Mouse (Mus musculus) embryonic fibroblast, embryonic 13.5 days (primary cell): ENCODE measurements at regions not wholly inside any gene's neighbourhood (a gene's known extent, or its start where the extent isn't known, plus 50 kb on each side); places are given as distances from the start of the nearest gene placed in this dataset.

Experiments used
- CTCF ChIP-seq: IDR thresholded peaks from 2 replicates; pipeline ENCODE4 v1.5.1; 2011; ENCODE audit warnings: mild to moderate bottlenecking, control low read depth, low read length, moderate library complexity, borderline replicate concordance; ENCODE audit not compliant: insufficient read depth
- POLR2A ChIP-seq: IDR thresholded peaks from 2 replicates; pipeline ENCODE4 v1.6.1; 2011; ENCODE audit warnings: low read depth, mild to moderate bottlenecking, control low read depth, low read length, moderate library complexity

DNA sequence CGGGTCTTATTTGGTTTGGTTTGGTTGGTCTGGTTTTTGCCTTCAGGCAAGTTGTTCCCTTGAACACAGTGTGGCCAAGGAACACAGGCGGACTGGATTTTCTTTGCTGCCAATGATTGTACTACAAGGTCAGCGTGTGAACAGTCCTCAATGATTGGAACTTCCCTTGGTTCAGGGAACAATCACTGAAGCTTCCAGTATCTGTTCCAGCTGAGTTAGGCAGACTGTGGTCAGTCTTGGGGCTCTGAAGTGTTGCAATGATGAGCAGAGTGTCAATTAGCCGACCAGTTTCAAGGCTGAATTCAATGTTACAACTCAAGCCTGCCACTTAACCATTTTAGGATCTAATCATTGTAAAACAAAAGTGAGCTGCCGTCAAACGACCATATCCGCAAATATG, 189.5 kb upstream of the Onecut1 start:
- TF ChIP-seq POLR2A = no peak
- TF ChIP-seq CTCF = no peak
